Mouse (Mus musculus) spleen, adult 18-20 months (tissue): Measurements from ENCODE around the gene Synpo2l.
"Not testable (repeated sequence)": the region's sequence is repeated elsewhere in the genome, so short reads cannot be mapped to it uniquely, and the experiment has no call there.

Experiments
- DNase-seq, 2 experiments: peaks; one replicate each; pipeline ENCODE4 v3.0.0; 2022; ENCODE audit warnings: mixed read lengths in 2 of 2

Gene Synpo2l

DNA sequence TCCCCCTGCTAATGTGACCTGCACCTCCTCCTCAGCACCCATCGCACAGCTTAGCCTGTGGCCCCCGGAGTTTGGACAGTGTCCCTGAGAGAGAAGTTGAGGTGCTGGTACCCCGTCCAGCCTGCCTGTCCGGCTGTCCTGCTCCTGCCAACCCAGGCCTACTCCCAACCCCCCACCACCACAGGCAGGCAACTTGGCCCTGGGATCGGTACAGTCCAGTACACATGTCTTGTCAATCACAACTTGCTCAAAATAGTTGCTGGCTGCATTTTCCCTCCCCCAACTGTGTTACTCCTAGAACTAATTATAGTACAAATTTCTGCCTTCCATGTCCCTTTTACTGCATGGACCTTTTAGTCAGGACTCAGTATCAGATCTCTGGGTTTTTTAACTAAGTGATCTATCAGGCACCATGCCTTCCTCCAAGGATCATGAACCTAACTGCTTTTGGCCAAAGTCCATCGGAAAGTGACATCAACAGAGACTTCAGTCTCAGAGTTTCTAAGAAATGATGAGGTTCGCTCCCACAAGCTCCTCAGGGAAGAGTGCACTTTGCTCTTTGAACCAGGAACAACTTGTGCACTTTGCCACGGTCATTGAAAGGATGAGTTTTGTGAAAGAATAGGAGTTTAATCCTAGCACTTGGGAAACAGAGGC lies at the start of gene Synpo2l:
TSS of gene Synpo2l (minus strand) at position 201 of the 657 bp plus-strand sequence.
- no peak for DNase-seq

DNA sequence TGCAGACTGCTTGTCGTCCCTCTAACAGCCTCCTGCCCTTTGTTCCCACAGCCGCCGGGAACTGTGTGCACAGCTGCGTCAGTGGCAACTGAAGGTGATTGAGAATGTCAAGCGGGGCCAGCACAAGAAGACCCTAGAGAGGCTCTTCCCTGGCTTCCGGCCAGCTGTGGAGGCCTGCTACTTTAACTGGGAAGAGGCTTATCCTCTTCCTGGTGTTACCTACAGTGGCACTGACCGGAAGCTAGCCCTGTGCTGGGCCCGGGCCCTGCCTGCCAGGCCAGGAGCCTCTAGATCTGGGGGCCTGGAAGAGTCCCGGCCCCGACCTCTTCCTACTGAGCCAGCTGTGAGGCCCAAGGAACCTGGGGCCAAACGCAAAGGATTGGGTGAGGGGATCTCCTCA lies 45.7 kb upstream of the Synpo2l start:
- no peak for DNase-seq

- DNase-seq, result no peak
These were observed 40.1 kb upstream of the Synpo2l start for GRCm38 (mm10) chr14:20708239-20708638.

DNA sequence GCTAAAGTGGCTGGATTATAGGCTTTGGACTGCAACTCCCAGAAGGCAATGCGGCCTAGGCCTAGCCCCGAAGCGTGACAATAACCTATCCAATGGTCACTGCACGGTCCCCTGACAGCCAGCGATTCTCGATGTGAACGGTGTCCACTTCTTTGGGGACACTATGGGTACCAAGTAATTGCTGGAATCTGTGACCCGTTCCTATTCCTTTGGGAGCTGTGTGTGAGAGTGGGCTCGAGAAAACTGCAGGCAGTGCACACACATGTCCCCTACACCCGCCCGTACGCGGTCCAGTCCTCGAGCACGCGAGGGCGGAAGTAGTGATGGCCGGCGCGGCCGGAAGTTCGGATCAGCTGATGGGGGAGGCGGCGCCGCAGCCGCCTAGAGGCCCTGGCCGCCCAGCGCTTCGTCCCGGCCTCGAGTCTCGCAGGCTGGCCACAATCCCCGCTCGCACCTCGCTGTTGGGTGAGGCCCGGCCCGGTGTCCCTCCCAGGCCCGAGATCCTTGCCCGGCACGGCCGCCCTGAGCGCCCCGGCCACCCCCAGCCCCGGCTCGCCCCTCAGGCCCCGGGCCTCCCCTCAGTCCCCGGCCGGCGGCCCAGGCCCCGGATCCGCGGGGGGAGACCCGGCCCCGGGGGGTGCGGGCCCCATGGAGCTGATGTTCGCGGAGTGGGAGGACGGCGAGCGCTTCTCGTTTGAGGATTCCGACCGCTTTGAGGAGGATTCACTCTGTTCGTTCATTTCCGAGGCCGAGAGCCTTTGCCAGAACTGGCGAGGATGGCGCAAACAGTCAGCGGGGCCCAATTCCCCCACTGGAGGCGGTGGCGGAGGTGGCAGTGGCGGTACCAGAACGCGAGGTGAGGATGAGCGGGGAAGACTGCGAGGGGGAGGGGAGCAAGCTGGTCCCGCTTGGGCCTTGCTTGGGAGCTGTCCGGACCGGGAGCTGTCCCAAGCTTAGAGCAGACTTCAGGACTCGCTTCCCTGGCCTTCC lies 39.3 kb upstream of the Synpo2l start, which contains the start of gene Zswim8:
TSS of gene Zswim8 (plus strand) at position 352 of the 990 bp plus-strand sequence.
- peak; percentile 77 to 82 for DNase-seq

DNA sequence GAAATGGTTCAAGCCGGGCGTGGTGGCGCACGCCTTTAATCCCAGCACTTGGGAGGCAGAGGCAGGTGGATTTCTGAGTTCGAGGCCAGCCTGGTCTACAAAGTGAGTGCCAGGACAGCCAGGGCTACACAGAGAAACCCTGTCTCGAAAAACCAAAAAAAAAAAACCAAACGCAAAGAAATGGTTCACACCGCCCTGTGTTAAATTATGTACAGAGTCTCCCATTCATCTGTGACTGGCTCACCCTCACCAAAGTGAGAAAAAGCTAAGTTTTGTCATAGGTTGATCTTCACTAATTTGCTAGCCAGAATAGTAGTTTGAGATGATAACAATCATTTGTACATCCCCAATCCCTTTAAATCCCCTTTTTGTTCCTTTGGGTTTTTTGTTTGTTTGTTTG lies 35.3 kb upstream of the Synpo2l start:
- DNase-seq, result not testable (repeated sequence)

DNA sequence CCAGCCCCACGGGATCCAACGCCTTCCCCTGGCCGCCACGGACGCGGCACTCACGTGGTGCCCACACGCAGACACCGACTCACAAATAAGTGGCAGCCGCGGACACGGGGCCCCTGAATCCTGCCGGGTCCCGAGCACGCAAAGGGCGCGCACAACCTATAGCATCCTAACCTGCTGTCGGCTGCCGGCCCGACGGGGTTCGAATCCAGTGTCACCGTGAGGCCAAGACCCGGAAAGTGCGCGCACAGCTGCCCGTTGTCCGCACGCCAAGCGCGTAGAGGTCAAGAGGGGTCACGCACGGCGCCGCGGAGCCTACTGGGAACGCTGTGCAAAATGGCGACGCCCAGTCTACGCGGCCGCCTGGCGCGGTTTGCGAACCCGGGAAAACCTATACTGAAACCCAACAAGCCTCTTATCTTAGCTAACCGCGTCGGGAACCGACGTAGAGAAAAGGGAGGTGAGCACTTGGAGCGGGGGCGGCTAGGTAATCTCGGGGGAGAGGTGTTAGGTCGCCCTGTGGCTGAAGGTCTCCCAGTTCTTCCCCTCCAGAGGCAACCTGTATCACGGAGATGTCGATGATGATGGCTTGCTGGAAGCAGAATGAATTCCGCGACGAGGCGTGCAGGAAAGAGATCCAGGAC lies 34.7 kb upstream of the Synpo2l start, which contains the start of gene Chchd1:
TSS of gene Chchd1 (plus strand) at position 266 of the 641 bp plus-strand sequence.
- DNase-seq, result peak; percentile 74 to 87

- no peak for DNase-seq
These were observed 34.1 kb upstream of the Synpo2l start for GRCm38 (mm10) chr14:20702096-20702740.

GRCm38 (mm10) chr14:20701554-20701953 lies 33.4 kb upstream of the Synpo2l start:
- DNase-seq, result no peak

DNA sequence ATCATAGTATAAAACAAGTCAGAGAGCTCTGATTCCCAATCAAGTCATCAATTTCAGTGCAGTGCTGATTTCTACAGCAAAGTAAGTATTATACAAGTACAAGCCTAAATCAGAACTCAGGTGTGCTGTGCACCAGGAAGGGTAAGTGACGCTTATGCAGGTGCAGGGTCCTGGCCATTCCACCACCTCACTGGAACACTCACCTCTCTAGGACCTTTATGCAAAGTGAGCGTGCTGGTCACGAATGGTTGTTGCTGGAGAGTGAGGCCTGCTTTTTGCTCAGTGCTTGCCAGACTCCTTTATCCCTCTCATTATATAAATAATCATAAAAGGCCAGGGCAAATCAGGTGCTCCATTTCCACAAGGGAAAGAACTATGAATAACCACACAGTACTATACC lies 32.2 kb upstream of the Synpo2l start:
- DNase-seq, result no peak

DNA sequence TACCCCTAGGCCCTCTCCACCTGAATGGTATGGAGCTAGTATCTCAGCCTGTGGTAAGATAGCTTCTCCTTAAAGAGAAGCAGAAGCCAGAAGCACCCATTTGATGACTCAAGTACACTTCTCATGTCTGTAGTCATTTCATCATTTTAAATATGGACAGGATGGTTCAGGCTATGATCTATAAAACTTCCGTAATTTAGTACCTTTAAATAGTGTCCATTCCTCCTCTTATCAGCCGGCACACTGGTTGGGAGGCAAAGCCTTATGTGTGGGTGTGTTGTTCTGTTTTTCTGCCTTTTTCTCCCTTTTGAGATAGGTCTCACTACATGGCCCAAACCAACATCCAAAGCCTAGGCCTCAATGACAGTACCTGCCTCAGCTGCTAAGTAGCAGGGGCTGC lies 30.4 kb upstream of the Synpo2l start:
- no peak for DNase-seq

DNA sequence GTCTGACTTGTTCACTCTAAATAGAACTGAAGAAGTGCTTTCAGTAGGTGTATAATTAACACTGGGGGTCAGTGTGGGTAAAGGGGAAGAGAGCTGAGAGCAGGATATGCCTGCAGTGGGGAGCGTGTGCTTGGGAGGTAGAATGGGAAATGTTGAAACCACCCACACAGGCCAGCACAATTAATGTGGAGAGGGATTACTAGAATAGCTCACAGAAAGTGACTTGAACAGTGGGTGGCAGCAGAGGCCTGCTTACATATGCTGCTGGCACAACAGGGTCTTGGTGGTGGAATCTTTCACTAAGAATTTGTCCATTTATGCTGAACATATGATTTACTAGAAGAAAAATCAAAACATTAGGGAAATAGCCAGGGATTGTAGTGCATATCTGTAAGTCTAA lies 28.8 kb upstream of the Synpo2l start:
- peak in 1 of 2 experiments; percentile 44 for DNase-seq

- DNase-seq, result no peak
These were observed 27.8 kb upstream of the Synpo2l start for GRCm38 (mm10) chr14:20695761-20696520.

DNA sequence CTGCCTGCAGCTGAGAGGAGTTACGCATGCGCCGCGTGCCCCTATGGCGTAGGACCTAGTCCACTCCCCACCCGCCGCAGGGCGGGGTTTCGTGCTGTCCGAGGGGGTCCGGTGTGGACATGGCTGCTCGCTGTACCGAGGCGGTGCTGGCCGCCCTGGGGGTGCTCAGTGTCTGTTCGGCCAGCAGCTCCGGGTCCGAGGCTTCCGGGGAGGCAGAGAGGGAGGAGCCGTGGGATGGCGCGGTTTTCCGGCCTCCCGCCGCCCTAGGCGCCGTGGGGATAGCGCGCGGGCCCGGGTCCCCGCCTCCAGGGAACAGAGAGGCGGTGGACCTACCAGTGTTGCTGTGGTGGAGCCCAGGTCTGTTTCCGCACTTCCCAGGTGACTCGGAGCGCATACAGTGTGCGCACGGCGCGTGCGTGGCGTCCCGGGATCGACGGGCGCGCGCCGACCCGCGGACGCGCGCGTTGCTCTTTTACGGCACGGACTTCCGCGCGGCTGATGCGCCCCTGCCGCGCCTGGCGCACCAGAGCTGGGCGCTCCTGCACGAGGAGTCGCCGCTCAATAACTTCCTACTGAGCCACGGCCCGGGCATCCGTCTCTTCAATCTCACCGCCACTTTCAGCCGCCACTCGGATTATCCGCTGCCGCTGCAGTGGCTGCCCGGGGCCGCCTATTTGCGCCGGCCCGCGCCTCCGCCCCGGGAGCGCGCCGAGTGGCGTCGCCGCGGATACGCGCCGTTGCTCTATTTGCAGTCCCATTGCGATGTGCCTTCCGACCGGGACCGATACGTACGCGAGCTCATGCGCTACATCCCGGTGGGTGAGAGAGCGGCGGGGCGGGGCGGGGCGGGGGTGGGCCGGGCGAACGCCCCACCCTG lies 27.0 kb upstream of the Synpo2l start, which contains the start of gene Fut11:
TSS of gene Fut11 (plus strand) at position 85 of the 877 bp plus-strand sequence.
- peak; percentile 75 to 79 for DNase-seq

- DNase-seq, result no peak
These were observed 26.2 kb upstream of the Synpo2l start for GRCm38 (mm10) chr14:20694185-20694883.

GRCm38 (mm10) chr14:20693589-20694101 lies 25.5 kb upstream of the Synpo2l start:
- DNase-seq, result no peak

DNA sequence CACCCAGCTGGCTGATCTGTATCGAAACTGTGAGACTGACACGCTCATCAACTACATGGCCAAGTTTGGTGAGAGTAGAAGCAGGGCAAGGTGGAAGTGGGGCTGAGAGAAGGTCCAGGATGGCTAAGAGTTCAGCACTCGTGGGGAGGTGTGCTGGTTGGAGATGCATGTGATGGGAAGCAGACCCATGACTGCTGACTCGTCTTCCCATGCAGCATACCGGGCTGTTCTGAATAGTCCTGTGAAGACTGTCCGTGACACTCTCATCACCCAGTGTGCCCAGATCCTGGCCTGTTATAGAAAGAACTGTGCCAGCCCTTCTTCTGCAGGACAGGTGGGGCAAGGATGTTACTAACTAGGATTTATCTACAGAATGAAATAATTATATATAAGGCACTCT lies 23.6 kb upstream of the Synpo2l start:
- no peak for DNase-seq

DNA sequence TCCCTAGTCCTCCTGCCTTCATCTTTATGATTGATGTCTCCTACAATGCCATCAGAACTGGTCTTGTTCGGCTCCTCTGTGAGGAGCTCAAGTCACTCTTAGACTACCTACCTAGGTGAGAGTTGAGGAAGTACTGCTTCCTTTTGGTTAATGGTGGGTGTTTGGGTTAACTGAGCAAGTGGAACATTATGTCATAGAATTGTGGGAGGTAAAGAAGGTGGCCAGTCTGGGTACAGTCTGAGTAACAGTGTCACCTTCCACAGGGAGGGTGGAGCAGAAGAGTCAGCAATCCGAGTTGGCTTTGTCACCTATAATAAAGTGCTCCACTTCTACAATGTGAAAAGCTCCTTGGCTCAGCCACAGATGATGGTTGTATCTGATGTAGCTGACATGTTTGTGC lies 20.9 kb upstream of the Synpo2l start:
- no peak for DNase-seq

DNA sequence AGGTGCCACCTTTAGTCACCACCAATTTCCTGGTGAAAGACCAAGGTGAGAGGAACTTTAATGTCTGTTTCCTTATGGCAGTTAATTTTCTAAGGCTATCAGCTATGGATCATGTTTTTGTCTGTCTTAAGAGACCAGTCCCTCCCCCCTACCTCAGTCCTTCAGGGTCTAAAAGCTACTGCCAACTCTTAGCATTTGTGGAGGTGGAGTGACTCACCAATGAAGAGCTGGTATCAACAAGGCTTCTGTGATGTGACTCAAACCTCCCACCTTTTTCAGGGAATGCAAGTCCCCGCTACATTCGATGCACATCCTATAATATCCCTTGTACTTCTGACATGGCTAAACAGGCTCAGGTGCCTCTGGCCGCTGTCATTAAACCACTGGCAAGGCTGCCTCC lies 18.4 kb upstream of the Synpo2l start:
- DNase-seq, result no peak

- peak; percentile 59 to 63 for DNase-seq
These were observed 14.3 kb upstream of the Synpo2l start for GRCm38 (mm10) chr14:20682498-20682897.

- no peak for DNase-seq
These were observed 13.6 kb upstream of the Synpo2l start for GRCm38 (mm10) chr14:20681742-20682141.
